Mouse (Mus musculus): Measurements from ENCODE around the gene Timm44. TPM values are rescaled to one million over a fixed set of nuclear protein-coding genes. Genes with fewer than 3 reads are reported as not detected.

Timm44 gene
- polyA plus RNA-seq, 1 experiment from 2014 or later = 76.9 TPM

DNA sequence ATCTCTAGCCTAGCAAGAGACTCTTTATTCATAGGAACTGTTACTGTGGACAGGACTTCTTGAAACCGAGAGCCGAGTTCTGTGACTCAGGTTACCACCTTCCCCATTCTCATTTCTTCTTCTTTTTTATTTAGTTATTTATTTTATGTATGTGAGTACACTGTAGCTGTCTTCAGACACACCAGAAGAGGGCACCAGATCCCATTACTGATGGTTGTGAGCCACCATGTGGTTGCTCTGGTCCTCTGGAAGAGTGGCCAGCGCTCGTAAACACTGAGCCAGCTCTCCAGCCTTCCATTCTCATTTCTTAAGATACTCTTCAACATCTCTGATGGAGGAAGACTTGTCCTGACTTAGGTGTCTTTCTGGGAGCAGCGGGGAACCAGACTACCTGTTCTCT, 17.0 kb upstream of the Timm44 start:
- 91% methylated on average over 5 of the region's 5 CpGs for WGBS (ENCODE audit: insufficient replicate concordance)
- no peak overlapping the region for H3K4me3 ChIP-seq (ENCODE audit: low read depth, low read length)
- peaks cover 27% of the 10 kb centered on the region for H3K36me3 ChIP-seq (ENCODE audit: control insufficient read depth, insufficient read depth, low read length)
- H3K9me3 ChIP-seq (replicated peaks; ENCODE audit: control insufficient read depth, low read length) = no peaks in the 10 kb centered on the region
- ATAC-seq (replicated peaks; ENCODE audit: insufficient number of reproducible peaks, low FRiP score, low TSS enrichment) = no peak
- no peaks in the 10 kb centered on the region for H3K27me3 ChIP-seq (ENCODE audit: control insufficient read depth, insufficient read depth, low read length)
- no peaks in the 10 kb centered on the region for H3K4me1 ChIP-seq (ENCODE audit: control insufficient read depth, insufficient read depth, low read length)
- no peak overlapping the region for H3K9ac ChIP-seq (ENCODE audit: low read depth, low read length)
- H3K4me2 ChIP-seq = no peak overlapping the region
- no peak overlapping the region for H3K27ac ChIP-seq (ENCODE audit: low read depth, low read length)

DNA sequence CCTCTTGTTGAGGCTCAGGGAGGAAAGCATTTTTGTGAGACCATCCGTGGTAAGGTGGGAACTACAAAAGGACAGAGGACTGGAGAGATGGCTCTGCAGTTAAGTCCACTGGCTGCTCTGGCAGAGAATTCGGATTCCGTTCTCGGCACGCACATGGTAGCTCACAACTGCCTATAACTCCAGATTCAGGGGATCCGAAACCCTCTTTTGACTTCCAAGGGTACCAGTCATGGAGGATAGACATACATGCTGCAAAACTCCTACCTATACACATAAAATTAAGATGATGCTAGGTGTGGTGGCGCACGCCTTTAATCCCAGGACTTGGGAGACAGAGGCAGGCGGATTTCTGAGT, 375 bp upstream of the Timm44 start:
- Histone ChIP-seq H3K9me3 (replicated peaks; ENCODE audit: control insufficient read depth, low read length) (no peaks in the 10 kb centered on the region), H3K27me3 (ENCODE audit: control insufficient read depth, insufficient read depth, low read length) (no peaks in the 10 kb centered on the region), H3K4me2 (peak overlapping the region; percentile 81), H3K36me3 (ENCODE audit: control insufficient read depth, insufficient read depth, low read length) (peaks cover 17% of the 10 kb centered on the region), H3K27ac (ENCODE audit: low read depth, low read length) (no peak overlapping the region), H3K4me3 (ENCODE audit: low read depth, low read length) (peak overlapping the region; percentile 87), H3K9ac (ENCODE audit: low read depth, low read length) (peak overlapping the region; percentile 95), H3K4me1 (ENCODE audit: control insufficient read depth, insufficient read depth, low read length) (peaks cover 6% of the 10 kb centered on the region)
- no peak for ATAC-seq (replicated peaks; ENCODE audit: insufficient number of reproducible peaks, low FRiP score, low TSS enrichment)
- WGBS (ENCODE audit: insufficient replicate concordance) = 27% methylated on average over 9 of the region's 9 CpGs

DNA sequence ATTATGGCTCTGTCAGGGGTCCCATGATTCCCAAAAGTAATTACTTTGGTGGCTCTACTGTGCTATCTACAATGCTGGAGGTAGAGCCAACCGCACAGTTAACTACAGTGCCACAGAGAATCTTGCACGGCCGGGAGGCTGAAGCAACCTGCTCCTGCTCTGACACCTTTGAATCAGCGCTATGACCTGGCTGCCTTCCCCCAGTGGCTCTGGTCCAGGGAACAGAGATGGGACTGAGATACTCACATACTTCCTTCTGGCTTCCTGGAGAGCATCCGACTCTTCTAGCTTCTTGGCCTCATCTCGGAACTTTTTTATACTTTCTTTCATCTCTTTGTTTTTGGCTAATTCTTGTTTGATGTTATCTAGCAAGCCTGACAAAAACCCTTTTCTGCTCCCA, 6.1 kb downstream of the Timm44 start:
- peaks cover under 1% of the 10 kb centered on the region for H3K4me1 ChIP-seq (ENCODE audit: control insufficient read depth, insufficient read depth, low read length)
- H3K27me3 ChIP-seq (ENCODE audit: control insufficient read depth, insufficient read depth, low read length) = no peaks in the 10 kb centered on the region
- no peaks in the 10 kb centered on the region for H3K9me3 ChIP-seq (replicated peaks; ENCODE audit: control insufficient read depth, low read length)
- no peak for ATAC-seq (replicated peaks; ENCODE audit: insufficient number of reproducible peaks, low FRiP score, low TSS enrichment)
- WGBS (ENCODE audit: insufficient replicate concordance) = 93% methylated on average over 6 of the region's 6 CpGs
- H3K9ac ChIP-seq (ENCODE audit: low read depth, low read length) = no peak overlapping the region
- H3K4me2 ChIP-seq = no peak overlapping the region
- peaks cover 58% of the 10 kb centered on the region for H3K36me3 ChIP-seq (ENCODE audit: control insufficient read depth, insufficient read depth, low read length)
- no peak overlapping the region for H3K4me3 ChIP-seq (ENCODE audit: low read depth, low read length)
- no peak overlapping the region for H3K27ac ChIP-seq (ENCODE audit: low read depth, low read length)

DNA sequence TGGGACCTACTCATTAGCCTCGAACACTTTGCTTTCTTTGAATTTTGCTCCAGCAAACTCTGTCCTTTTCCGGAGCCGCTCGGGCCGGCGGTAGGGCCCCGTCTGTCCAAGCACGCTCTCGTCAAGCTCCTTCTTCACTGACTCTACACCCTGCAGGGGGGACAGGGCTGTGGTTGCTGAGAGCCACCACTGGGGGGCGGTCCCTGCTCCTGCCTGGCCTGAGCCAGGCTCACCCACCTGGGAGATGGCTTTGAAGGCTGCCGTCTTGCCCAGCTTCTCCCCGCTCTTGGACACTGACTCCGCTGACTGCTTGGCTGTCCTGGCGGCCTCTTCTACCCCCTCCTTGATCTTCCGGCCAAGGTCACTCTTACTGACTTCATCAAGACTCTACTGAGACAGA, 8.1 kb downstream of the Timm44 start:
- no peaks in the 10 kb centered on the region for H3K4me1 ChIP-seq (ENCODE audit: control insufficient read depth, insufficient read depth, low read length)
- no peak overlapping the region for H3K9ac ChIP-seq (ENCODE audit: low read depth, low read length)
- H3K4me2 ChIP-seq = no peak overlapping the region
- H3K4me3 ChIP-seq (ENCODE audit: low read depth, low read length) = no peak overlapping the region
- no peak overlapping the region for H3K27ac ChIP-seq (ENCODE audit: low read depth, low read length)
- no peak for ATAC-seq (replicated peaks; ENCODE audit: insufficient number of reproducible peaks, low FRiP score, low TSS enrichment)
- H3K9me3 ChIP-seq (replicated peaks; ENCODE audit: control insufficient read depth, low read length) = no peaks in the 10 kb centered on the region
- H3K27me3 ChIP-seq (ENCODE audit: control insufficient read depth, insufficient read depth, low read length) = no peaks in the 10 kb centered on the region
- H3K36me3 ChIP-seq (ENCODE audit: control insufficient read depth, insufficient read depth, low read length) = peaks cover 52% of the 10 kb centered on the region
- 78% methylated on average over 15 of the region's 15 CpGs for WGBS (ENCODE audit: insufficient replicate concordance)

DNA sequence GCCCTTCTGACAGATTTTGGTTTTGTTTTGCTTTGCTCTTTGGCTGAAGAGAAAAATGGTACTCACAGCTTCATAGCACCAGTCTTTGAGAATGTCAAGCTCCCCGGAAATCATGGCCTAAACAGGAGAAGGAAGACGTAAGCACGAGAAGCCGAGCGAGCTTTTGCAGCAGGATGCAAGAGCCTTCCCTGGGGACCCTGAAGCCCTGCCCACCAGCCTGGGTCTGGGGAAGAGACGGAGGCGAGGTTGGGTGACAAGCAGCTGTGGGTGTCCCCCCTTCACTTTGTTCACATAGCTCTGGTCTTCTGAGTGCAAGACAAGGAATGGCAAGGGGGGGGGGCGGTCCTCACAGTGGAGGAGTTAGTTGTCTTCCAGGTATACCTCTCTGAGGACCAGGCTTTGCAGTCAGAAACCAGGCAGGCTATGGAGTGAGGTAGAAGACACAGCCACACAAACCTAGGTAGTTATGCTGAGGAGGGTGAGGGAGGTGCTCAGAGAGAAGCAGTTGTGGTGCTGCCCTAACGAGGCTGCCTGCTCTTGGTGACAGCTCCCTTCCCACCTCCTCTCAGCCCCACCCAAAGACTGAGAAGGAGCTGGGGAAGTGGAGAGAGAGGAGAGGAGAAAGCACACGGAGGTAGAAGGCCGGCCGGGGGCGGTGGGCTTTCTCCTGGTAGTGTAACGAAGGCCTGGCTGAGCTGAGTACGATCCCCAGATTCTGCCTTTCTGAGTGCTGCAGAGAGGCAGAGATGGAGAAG, 10.4 kb downstream of the Timm44 start:
- no peaks in the 10 kb centered on the region for H3K9me3 ChIP-seq (replicated peaks; ENCODE audit: control insufficient read depth, low read length)
- H3K36me3 ChIP-seq (ENCODE audit: control insufficient read depth, insufficient read depth, low read length) = peaks cover 44% of the 10 kb centered on the region
- H3K27me3 ChIP-seq (ENCODE audit: control insufficient read depth, insufficient read depth, low read length) = no peaks in the 10 kb centered on the region
- no peak overlapping the region for H3K9ac ChIP-seq (ENCODE audit: low read depth, low read length)
- H3K27ac ChIP-seq (ENCODE audit: low read depth, low read length) = no peak overlapping the region
- H3K4me2 ChIP-seq = no peak overlapping the region
- no peak for ATAC-seq (replicated peaks; ENCODE audit: insufficient number of reproducible peaks, low FRiP score, low TSS enrichment)
- WGBS (ENCODE audit: insufficient replicate concordance) = 93% methylated on average over 15 of the region's 15 CpGs
- no peaks in the 10 kb centered on the region for H3K4me1 ChIP-seq (ENCODE audit: control insufficient read depth, insufficient read depth, low read length)
- no peak overlapping the region for H3K4me3 ChIP-seq (ENCODE audit: low read depth, low read length)

DNA sequence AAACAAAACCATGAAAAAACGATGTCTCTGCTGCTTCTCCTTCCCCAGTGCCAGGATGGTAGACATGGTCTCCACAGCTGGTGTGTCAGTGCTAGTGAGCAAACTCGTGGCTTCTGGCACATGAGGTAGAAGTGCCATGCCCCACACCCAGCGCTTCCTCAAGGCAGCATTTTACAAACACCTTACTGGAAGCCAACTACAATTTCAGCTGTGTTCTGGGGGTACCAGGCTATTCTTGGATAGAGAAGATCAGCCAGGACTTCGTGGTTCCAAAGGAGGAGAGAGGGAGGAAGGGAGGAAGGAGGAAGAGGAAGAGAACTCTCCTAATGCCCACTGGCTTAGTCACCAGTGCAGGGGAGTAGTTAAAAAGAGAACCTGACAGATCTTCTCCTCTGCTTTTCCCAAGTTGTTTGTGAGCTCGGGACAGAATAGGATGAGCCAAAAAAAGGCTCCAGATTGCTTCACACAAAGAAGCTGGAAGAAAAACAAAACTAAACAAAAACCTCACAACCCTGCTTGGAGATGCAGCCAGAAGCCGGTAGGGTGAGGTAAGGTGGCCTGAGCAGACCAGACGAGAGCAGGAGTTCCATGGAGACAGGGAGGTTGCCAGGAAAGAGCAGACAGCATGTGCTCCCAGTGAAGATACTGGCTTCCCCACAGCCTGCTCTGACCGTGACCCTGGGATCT, 12.5 kb downstream of the Timm44 start:
- Histone ChIP-seq H3K9me3 (replicated peaks; ENCODE audit: control insufficient read depth, low read length) (no peaks in the 10 kb centered on the region), H3K4me2 (no peak overlapping the region)
- no peak for ATAC-seq (replicated peaks; ENCODE audit: insufficient number of reproducible peaks, low FRiP score, low TSS enrichment)

DNA sequence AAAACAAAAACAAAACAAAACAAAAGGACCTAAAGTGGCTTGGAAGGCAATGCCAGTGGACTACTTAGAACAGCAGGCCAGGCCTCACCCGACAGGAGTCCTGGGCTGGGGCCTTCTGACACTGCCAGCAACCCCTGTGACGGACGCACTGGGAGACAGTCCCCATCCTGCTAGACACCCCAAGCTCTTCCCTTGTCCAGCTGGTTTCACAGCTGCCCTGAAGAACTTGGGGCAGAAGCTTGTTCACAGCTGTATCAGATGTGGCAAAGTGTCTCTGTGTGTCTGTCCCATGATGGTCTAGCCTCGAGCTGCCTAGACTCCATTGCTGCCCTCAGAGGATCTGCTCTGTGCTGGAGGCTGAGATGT, 15.9 kb downstream of the Timm44 start:
- Histone ChIP-seq H3K9me3 (replicated peaks; ENCODE audit: control insufficient read depth, low read length) (no peaks in the 10 kb centered on the region), H3K27me3 (ENCODE audit: control insufficient read depth, insufficient read depth, low read length) (no peaks in the 10 kb centered on the region), H3K36me3 (ENCODE audit: control insufficient read depth, insufficient read depth, low read length) (peaks cover 11% of the 10 kb centered on the region; the same call in 1 of the 2 replicates), H3K4me3 (ENCODE audit: low read depth, low read length) (no peak overlapping the region), H3K9ac (ENCODE audit: low read depth, low read length) (no peak overlapping the region), H3K27ac (ENCODE audit: low read depth, low read length) (peak overlapping the region; percentile 72; the same call in 1 of the 2 replicates), H3K4me2 (peak overlapping the region; percentile 92), H3K4me1 (ENCODE audit: control insufficient read depth, insufficient read depth, low read length) (peaks cover 10% of the 10 kb centered on the region; the same call in 1 of the 2 replicates)
- 92% methylated on average over 4 of the region's 4 CpGs for WGBS (ENCODE audit: insufficient replicate concordance)
- no peak for ATAC-seq (replicated peaks; ENCODE audit: insufficient number of reproducible peaks, low FRiP score, low TSS enrichment)

More for the DNA sequence above, 12.5 kb downstream of the Timm44 start:
- 86% methylated on average over 8 of the region's 8 CpGs for WGBS (ENCODE audit: insufficient replicate concordance)
- no peaks in the 10 kb centered on the region for H3K27me3 ChIP-seq (ENCODE audit: control insufficient read depth, insufficient read depth, low read length)
- H3K27ac ChIP-seq (ENCODE audit: low read depth, low read length) = no peak overlapping the region
- no peak overlapping the region for H3K4me3 ChIP-seq (ENCODE audit: low read depth, low read length)
- no peak overlapping the region for H3K9ac ChIP-seq (ENCODE audit: low read depth, low read length)
- H3K36me3 ChIP-seq (ENCODE audit: control insufficient read depth, insufficient read depth, low read length) = peaks cover 37% of the 10 kb centered on the region
- peaks cover 7% of the 10 kb centered on the region; the same call in 1 of the 2 replicates for H3K4me1 ChIP-seq (ENCODE audit: control insufficient read depth, insufficient read depth, low read length)

DNA sequence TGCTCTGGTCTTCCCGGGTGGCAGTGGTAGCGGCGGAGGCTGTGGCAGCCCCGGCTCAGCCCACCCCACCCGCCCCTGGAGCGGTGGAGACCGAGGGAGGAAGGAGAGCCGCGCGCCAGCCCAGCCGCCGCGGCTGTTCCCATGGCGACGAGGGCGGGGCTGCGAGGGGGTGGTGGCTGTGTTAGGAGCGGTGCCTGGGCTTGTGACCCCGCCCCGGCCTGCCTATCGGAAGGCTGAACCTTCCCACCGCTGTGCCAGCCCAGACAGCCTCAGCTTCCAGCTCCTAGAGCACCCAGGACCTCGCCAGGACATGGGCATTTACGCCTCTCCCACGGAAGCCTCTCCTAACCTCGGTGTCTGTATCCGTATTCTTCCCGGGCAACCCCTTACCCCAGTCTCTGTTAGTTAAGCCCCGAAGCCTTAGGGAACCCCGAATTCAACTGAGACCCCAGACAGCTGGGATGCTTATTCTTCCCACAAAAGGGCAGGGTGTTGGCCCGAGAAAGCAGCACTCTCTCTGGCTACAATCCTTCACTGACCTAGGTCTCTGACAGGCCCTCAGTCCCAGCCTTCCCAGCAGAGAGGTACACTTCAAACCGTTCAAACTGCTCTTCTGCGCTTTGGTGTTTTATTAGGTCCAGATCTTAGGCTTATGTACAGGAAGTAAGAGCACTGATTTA, 16.4 kb downstream of the Timm44 start, which contains the start of gene Ctxn1:
Gene Ctxn1, minus strand, starts transcription at position 150 of the 680 bp plus-strand sequence.
- H3K27me3 ChIP-seq (ENCODE audit: control insufficient read depth, insufficient read depth, low read length) = no peaks in the 10 kb centered on the region
- peak within 1 kb of the TSS; percentile 88 for H3K9ac ChIP-seq (ENCODE audit: low read depth, low read length)
- H3K9me3 ChIP-seq (replicated peaks; ENCODE audit: control insufficient read depth, low read length) = no peaks in the 10 kb centered on the region
- H3K27ac ChIP-seq (ENCODE audit: low read depth, low read length) = peak within 1 kb of the TSS; percentile 72
- ATAC-seq (replicated peaks; ENCODE audit: insufficient number of reproducible peaks, low FRiP score, low TSS enrichment) = peak; percentile 92
- peak within 1 kb of the TSS; percentile 92 for H3K4me2 ChIP-seq
- H3K4me1 ChIP-seq (ENCODE audit: control insufficient read depth, insufficient read depth, low read length) = peaks cover 10% of the 10 kb centered on the region; the same call in 1 of the 2 replicates
- H3K4me3 ChIP-seq (ENCODE audit: low read depth, low read length) = peak within 1 kb of the TSS; percentile 72
- WGBS (ENCODE audit: insufficient replicate concordance) = 5% methylated on average over 33 of the region's 33 CpGs
- H3K36me3 ChIP-seq (ENCODE audit: control insufficient read depth, insufficient read depth, low read length) = peaks cover 11% of the 10 kb centered on the region; the same call in 1 of the 2 replicates
